Mouse (Mus musculus): Measurements from ENCODE around the gene Gm49405.
A peak's percentile ranks its signal among the peaks of the same experiment; 100 is the strongest.
"Not testable (repeated sequence)": the region's sequence is repeated elsewhere in the genome, so short reads cannot be mapped to it uniquely, and the experiment has no call there.

Gm49405 gene

GRCm38 (mm10) chr19:4000119-4000900 lies at the start of gene Gm49405, which contains the start of gene Nudt8:
TSS of gene Gm49405 (plus strand) at chr19:4000626.
TSS of gene Nudt8 (plus strand) at chr19:4000580.
- peak; percentile 98 for DNase-seq (ENCODE audit: low read depth, low spot score)

DNA sequence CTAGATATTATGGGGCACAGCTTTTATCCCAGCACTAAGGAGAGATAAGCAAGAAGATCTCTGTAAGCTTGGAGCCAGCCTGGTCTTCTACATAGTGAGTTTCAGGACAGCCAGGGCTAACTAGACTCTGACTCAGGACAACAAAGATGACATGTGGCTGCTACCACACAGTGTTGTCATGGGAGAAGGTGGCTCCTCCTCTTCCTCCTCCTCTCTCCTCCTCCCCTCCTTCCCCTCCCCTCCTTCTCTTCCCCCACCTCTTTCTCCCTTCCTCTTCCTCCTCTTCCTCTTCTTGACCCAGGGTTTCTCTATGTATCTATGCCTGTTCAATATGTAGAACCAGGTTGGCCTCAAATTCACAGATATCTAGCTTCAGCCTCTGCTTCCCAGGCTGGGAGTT lies 49.0 kb upstream of the Gm49405 start:
- DNase-seq (ENCODE audit: low read depth, low spot score) = no peak

DNA sequence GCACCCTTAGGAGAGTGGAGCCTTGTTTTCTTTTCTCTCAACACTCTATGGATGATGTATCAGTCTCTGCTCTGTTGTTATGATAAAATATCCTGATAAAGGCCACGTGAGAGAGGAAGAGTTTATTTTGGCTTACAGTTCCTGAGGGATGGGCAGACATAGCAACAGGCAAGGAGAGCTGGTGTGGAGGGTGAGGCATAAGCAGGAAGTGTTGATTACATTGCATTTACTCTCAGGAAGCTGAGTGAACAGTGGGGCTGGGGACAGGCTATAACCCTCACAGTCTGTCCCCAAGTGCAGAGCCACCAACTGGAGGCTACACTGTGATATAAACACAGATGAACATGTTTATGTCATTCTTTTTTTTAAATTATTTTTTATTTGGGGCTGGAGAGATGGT lies 48.3 kb upstream of the Gm49405 start:
- no peak for DNase-seq (ENCODE audit: low read depth, low spot score)

GRCm38 (mm10) chr19:3955033-3955432 lies 45.4 kb upstream of the Gm49405 start:
- no peak for DNase-seq (ENCODE audit: low read depth, low spot score)

DNA sequence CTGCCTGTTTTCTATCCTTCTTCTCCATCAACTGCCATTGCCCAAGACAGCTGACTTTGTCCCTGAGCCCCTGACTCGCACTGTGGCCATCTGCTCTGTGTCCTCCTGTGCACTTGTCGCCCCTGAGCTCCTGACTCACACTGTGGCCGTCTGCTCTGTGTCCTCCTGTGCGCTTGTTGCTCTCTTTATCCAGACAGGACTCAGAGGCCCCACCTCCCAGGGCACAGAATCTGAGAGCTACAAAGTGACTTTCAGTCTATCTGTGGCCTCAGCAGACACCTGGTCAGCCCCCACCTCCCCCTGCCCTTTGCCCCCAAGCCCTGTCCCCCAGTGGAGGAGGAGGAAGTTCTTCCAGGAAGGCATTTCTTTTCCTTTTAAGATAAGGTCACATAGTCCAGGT lies 44.6 kb upstream of the Gm49405 start:
- no peak for DNase-seq (ENCODE audit: low read depth, low spot score)

GRCm38 (mm10) chr19:3957296-3958036 lies 43.0 kb upstream of the Gm49405 start:
- not testable (repeated sequence) for DNase-seq (ENCODE audit: low read depth, low spot score)

- no peak for DNase-seq (ENCODE audit: low read depth, low spot score)
Observed at GRCm38 (mm10) chr19:3958470-3958869, 42.0 kb upstream of the Gm49405 start, which contains the start of gene Aldh3b3. TSS of gene Aldh3b3 (plus strand) at chr19:3958645.

- DNase-seq (ENCODE audit: low read depth, low spot score) = no peak
Observed at GRCm38 (mm10) chr19:3959030-3959429, 41.4 kb upstream of the Gm49405 start.

DNA sequence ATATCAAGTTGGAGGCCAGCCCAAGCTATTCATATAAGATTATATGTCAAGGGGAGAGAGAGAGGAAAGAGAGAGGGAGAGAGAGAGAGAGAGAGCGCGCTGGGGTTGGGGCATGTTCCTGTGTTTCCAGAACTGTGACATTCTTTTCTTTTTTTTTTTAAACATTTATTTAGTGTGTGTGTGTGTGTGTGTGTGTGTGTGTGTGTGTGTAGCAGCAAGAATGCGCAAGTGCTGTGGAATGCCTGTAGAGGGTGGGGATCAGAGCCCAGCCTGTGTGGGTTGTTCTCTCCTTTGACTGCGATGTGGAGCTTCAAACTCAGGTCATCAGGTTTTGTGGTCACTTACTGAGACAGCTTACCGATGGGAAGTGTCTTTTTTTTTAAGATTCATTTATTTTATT lies 40.2 kb upstream of the Gm49405 start:
- DNase-seq (ENCODE audit: low read depth, low spot score) = no peak

DNA sequence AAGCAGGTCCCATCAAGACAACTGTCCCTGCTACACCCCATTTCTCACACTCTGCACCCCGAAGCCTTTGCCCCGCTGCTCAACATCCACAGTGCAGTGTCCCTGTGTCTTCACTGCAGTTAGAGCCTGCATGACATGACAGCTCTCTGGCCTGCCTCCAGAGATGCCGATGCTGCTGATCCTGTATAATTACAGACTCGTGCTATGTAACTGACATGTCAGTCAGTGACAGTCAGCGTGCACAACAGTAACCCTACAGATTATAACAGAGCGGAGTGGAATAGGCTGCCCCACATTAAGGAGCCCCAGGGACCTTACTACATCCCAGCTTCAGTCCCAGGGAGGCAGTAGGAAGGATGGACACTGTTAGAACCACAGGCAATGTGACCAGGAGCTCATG lies 38.6 kb upstream of the Gm49405 start:
- DNase-seq (ENCODE audit: low read depth, low spot score) = not testable (repeated sequence)

DNA sequence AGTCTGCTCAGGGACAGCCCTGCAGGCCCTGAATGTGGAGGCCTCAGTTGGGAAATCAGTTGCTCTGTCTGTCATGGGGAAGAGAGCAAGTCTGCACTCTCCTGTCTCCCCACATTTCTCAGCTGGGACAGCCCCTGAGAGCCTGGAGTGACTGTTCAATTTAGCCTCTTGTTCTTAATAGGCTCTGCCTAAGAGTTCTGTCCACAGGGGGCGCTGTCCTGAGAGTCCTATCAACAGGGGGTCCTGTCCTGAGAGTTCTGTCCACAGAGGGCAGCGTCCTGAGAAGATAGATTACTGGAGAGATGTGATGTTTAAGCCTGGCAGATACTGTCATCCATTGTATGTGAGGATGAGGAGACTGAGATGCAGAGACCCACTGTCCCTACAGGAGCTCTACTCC lies 38.0 kb upstream of the Gm49405 start:
- no peak for DNase-seq (ENCODE audit: low read depth, low spot score)

- no peak for DNase-seq (ENCODE audit: low read depth, low spot score)
Observed at GRCm38 (mm10) chr19:3964030-3964429, 36.4 kb upstream of the Gm49405 start.

DNA sequence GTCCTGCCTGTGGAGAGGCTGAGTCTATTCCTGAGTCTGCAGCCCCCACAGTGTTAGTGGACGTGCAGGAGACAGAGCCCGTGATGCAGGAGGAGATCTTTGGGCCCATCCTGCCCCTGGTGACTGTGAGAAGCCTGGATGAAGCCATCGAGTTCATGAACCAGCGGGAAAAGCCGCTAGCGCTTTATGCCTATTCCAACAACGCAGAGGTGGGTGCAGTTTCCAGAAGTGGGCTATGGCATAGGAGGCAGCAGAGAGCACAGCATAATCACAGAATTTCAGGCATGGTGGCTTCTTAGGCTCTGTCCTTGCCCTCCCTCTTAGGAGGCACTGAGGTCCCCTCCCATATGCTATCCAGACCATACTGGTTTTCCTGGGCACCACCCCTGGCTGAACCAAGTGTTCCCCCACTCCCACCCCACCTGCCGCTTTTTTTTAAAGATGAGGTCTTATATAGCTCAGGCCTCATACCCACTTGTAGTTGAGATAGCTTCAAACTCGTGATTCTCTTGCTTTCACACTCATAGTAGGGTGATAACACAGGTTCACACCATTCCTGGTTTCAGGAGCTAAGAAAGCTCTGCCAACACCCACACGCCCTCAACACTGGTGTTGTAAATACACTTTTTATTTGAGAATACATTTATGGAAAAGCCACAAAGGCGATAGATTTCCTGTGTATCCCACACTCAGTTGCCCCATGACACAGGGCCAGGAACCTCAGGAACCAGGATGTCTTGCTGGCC lies 33.9 kb upstream of the Gm49405 start:
- DNase-seq (ENCODE audit: low read depth, low spot score) = no peak

DNA sequence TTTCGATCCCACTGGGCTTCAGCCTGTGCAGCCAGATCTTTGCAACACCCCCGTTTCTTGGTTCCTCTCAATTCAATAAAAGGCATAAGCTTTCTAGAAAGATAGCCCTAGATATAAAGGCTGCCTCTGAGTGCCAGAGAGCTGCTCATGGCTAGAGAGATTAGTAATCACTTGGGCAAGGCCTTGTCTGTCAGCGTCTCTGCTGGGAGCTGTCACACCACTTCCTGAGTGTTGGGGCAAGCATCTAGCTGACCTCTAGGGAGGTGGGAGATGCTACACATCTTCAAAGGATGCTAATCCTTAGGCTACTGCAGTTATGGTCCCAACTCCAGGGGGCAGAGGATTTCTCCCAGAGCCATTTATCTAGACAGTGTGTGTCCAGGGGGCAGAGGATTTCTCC lies 33.2 kb upstream of the Gm49405 start:
- no peak for DNase-seq (ENCODE audit: low read depth, low spot score)

GRCm38 (mm10) chr19:3972229-3972628 lies 28.2 kb upstream of the Gm49405 start, which contains the start of gene Aldh3b2:
TSS of gene Aldh3b2 (plus strand) at chr19:3972328.
- no peak for DNase-seq (ENCODE audit: low read depth, low spot score)

GRCm38 (mm10) chr19:3974608-3975007 lies 25.8 kb upstream of the Gm49405 start:
- not testable (repeated sequence) for DNase-seq (ENCODE audit: low read depth, low spot score)

DNA sequence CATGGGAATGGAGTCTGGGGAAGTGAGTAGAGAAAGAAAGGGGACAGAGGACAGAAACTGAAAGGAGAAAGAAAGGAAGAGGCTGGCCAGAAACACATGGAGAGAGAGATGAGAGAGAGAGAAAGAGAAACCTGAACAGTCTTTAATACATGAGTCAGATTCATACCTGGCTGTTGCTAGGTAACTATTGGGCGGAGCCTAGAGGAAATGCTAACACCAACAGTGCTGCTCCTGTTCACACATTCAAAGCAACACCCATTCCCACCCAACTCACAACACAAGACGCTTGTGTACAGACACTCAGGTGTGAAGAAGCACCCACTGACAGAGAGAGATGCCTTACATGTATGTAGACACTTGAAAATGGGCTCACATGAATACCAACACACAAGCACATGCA lies 24.6 kb upstream of the Gm49405 start:
- no peak for DNase-seq (ENCODE audit: low read depth, low spot score)

- peak; percentile 87 for DNase-seq (ENCODE audit: low read depth, low spot score)
Observed at GRCm38 (mm10) chr19:3980309-3980708, 20.1 kb upstream of the Gm49405 start.

GRCm38 (mm10) chr19:3980917-3981316 lies 19.5 kb upstream of the Gm49405 start:
- DNase-seq (ENCODE audit: low read depth, low spot score) = no peak

DNA sequence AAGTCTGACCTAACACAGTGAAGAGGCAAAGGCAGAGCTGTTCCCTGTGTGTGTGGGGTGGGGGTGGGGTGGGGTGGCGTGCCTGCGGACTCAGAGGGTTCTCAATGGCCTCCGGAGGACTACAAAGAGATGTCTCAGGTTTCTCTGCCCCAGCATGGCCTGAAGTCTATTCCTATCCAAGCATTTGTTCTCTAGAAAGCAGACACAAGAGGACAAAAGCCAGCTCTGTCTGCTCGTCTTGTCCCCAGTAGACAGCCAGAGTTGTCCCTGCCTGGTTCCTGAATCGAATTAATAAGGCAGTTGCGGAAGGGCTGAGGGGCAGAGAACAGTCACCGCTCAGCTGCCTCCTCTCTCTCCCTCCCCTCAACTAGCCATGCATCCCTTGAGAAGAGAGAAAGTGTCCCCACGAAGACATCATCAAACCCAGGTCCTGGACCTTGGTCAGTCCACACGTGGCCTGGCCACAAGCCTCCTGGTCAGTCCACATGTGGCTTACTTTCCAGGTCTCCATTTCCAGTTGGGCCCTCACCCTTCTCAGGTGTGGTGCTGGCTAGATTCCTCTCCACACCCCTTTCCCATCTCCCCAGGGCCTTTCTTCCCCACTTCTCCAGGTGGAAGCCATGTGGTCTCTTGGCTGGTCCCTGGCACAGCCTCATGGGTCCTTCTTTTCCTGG lies 16.8 kb upstream of the Gm49405 start:
- peak; percentile 30 for DNase-seq (ENCODE audit: low read depth, low spot score)

GRCm38 (mm10) chr19:3985261-3985681 lies 15.2 kb upstream of the Gm49405 start:
- DNase-seq (ENCODE audit: low read depth, low spot score) = peak; percentile 58

Data from mesoderm, embryonic 11.5 days (tissue).